Mouse (Mus musculus) heart, adult 2 months (tissue): ENCODE results near the gene Aqr. TPM values are rescaled to one million over a fixed set of nuclear protein-coding genes. Genes with fewer than 3 reads are reported as not detected.
A peak's percentile ranks its signal among the peaks of the same experiment; 100 is the strongest.

Experiments used
- DNase-seq, 2 experiments: peaks; one replicate each; pipeline ENCODE4 v3.0.0; 2021
- H3K27ac ChIP-seq: fragments of 200-600 bp; 2 replicates; pipeline ENCODE4 v1.8.1; 2022
- H3K27me3 ChIP-seq: fragments of 200-500 bp; 2 replicates; pipeline ENCODE4 v1.6.1; 2012; ENCODE audit warnings: mild to moderate bottlenecking, low read length, inconsistent platforms, mixed read lengths; ENCODE audit not compliant: control insufficient read depth, insufficient read depth
- H3K36me3 ChIP-seq: fragments of 200-500 bp; 2 replicates; pipeline ENCODE4 v1.6.1; 2012; ENCODE audit warnings: low read length, inconsistent platforms; ENCODE audit not compliant: control insufficient read depth, insufficient read depth
- H3K4me1 ChIP-seq: fragments of 200-500 bp; 2 replicates; pipeline ENCODE4 v1.6.1; 2011; ENCODE audit warnings: low read length; ENCODE audit not compliant: control insufficient read depth, insufficient read depth
- H3K4me3 ChIP-seq: fragments of 200-600 bp; 2 replicates; pipeline ENCODE4 v1.8.1; 2022
- H3K79me2 ChIP-seq: fragments of 200-500 bp; replicated peaks from 2 replicates; pipeline ENCODE4 v1.6.1; 2012; ENCODE audit warnings: mild to moderate bottlenecking, inconsistent platforms, low read length, moderate library complexity, mixed read lengths; ENCODE audit not compliant: control insufficient read depth, insufficient read depth
- H3K9ac ChIP-seq: fragments of 200-500 bp; 2 replicates; pipeline ENCODE4 v1.6.1; 2012; ENCODE audit warnings: low read depth, mild to moderate bottlenecking, control low read depth, inconsistent platforms, low read length, mixed read lengths
- CTCF ChIP-seq: fragments of 200-600 bp; IDR thresholded peaks from 2 replicates; pipeline ENCODE4 v1.8.1; 2022; ENCODE audit warnings: antibody characterized with exemption, mild to moderate bottlenecking, moderate library complexity
- EP300 ChIP-seq: fragments of 200-500 bp; IDR thresholded peaks from 2 replicates; pipeline ENCODE4 v1.6.1; 2011; ENCODE audit warnings: low read depth, low read length, control low read depth; ENCODE audit not compliant: insufficient read depth
- POLR2A ChIP-seq: fragments of 200-500 bp; IDR thresholded peaks from 2 replicates; pipeline ENCODE4 v1.6.1; 2011; ENCODE audit warnings: mild to moderate bottlenecking, low read depth, low read length, control low read depth; ENCODE audit not compliant: insufficient read depth
- WGBS: fragments of 180-500 bp; shearing (Covaris S2); methylation state at CpG from one replicate; pipeline ENCODE4 v1.1.7; 2018; 5-methylcytosine and 5-hydroxymethylcytosine counted together
- intact Hi-C: fragments of 180-260 bp; cut with DNase I; formaldehyde crosslinking; loops from one replicate; pipeline ENCODE4 v1.15.1; 2025
- polyA plus RNA-seq: library from polyadenylated mRNA; depleted of rRNA; stranded (reverse); fragments of >200 nt; gene quantifications from 2 replicates; pipeline ENCODE4 v1.2.3, GENCODE M21; 2012
- total RNA-seq, 2 experiments: library from RNA; stranded (reverse); gene quantifications; 2 replicates each; pipeline ENCODE4 v1.2.3; 2021

The Aqr gene
- total and polyA plus RNA-seq, 3 experiments = 10.3 to 17.7 (median 17.6) TPM

GRCm38 (mm10) chr2:114099109-114099508, 87.7 kb downstream of the Aqr start:
- H3K4me1 ChIP-seq = peaks cover 4% of the 10 kb centered on the region
- H3K27ac ChIP-seq = no peak overlapping the region
- WGBS = 95% methylated on average over 5 of the region's 5 CpGs
- no peak for DNase-seq
- no peak overlapping the region for H3K4me3 ChIP-seq
- no peak for TF ChIP-seq EP300
- no peak for TF ChIP-seq CTCF
- no peak for TF ChIP-seq POLR2A
- intact Hi-C loops = no loop called here
- H3K27me3 ChIP-seq = no peaks in the 10 kb centered on the region
- no peak overlapping the region for H3K9ac ChIP-seq
- H3K36me3 ChIP-seq = peaks cover 5% of the 10 kb centered on the region
- no peaks in the 10 kb centered on the region for H3K79me2 ChIP-seq

- Histone ChIP-seq H3K27me3 (no peaks in the 10 kb centered on the region), H3K27ac (no peak overlapping the region), H3K4me1 (peaks cover 4% of the 10 kb centered on the region), H3K4me3 (no peak overlapping the region), H3K36me3 (peaks cover 2% of the 10 kb centered on the region; the same call in 1 of the 2 replicates), H3K79me2 (no peaks in the 10 kb centered on the region), H3K9ac (no peak overlapping the region)
- 38% methylated on average over 4 of the region's 4 CpGs for WGBS
- DNase-seq = peak in 1 of 2 experiments; percentile 10
- TF ChIP-seq POLR2A (no peak), CTCF (no peak), EP300 (0 out of 2 replicates have a peak, but pooled peaks have one; percentile 22)
- intact Hi-C loops = no loop called here
Observed at GRCm38 (mm10) chr2:114097627-114098026, 89.2 kb downstream of the Aqr start.

- 78% methylated on average over 1 of the region's 1 CpGs for WGBS
- no peak overlapping the region for H3K27ac ChIP-seq
- H3K79me2 ChIP-seq = no peaks in the 10 kb centered on the region
- H3K27me3 ChIP-seq = no peaks in the 10 kb centered on the region
- H3K4me3 ChIP-seq = no peak overlapping the region
- H3K9ac ChIP-seq = no peak overlapping the region
- H3K4me1 ChIP-seq = peaks cover 4% of the 10 kb centered on the region
- intact Hi-C loops = no loop called here
- DNase-seq = no peak
- TF ChIP-seq CTCF = no peak
- H3K36me3 ChIP-seq = peaks cover 2% of the 10 kb centered on the region; the same call in 1 of the 2 replicates
Observed at GRCm38 (mm10) chr2:114096570-114096969, 90.3 kb downstream of the Aqr start.

GRCm38 (mm10) chr2:114095348-114095747, 91.5 kb downstream of the Aqr start:
- DNase-seq = no peak
- Histone ChIP-seq H3K27ac (no peak overlapping the region), H3K9ac (no peak overlapping the region), H3K27me3 (no peaks in the 10 kb centered on the region), H3K4me1 (peaks cover 4% of the 10 kb centered on the region), H3K36me3 (peaks cover 2% of the 10 kb centered on the region; the same call in 1 of the 2 replicates), H3K4me3 (no peak overlapping the region), H3K79me2 (no peaks in the 10 kb centered on the region)
- intact Hi-C loops = no loop called here
- TF ChIP-seq EP300 (no peak), CTCF (no peak), POLR2A (no peak)
- WGBS = 61% methylated on average over 5 of the region's 5 CpGs

- Histone ChIP-seq H3K4me1 (peaks cover 6% of the 10 kb centered on the region), H3K4me3 (no peak overlapping the region), H3K79me2 (no peaks in the 10 kb centered on the region), H3K9ac (no peak overlapping the region), H3K27ac (no peak overlapping the region), H3K27me3 (no peaks in the 10 kb centered on the region), H3K36me3 (peaks cover 2% of the 10 kb centered on the region; the same call in 1 of the 2 replicates)
- DNase-seq = no peak
- WGBS = 95% methylated on average over 1 of the region's 1 CpGs
- no peak for TF ChIP-seq CTCF
- TF ChIP-seq POLR2A = no peak
- no peak for TF ChIP-seq EP300
- intact Hi-C loops = no loop called here
Observed at GRCm38 (mm10) chr2:114094696-114095095, 92.1 kb downstream of the Aqr start.

GRCm38 (mm10) chr2:114093577-114093976, 93.2 kb downstream of the Aqr start:
- TF ChIP-seq EP300 (no peak), CTCF (no peak), POLR2A (no peak)
- Histone ChIP-seq H3K27me3 (no peaks in the 10 kb centered on the region), H3K4me3 (no peak overlapping the region), H3K79me2 (no peaks in the 10 kb centered on the region), H3K27ac (no peak overlapping the region), H3K36me3 (peaks cover 2% of the 10 kb centered on the region; the same call in 1 of the 2 replicates), H3K9ac (no peak overlapping the region), H3K4me1 (peaks cover 6% of the 10 kb centered on the region)
- WGBS = 68% methylated on average over 9 of the region's 9 CpGs
- no peak for DNase-seq
- intact Hi-C loops = no loop called here
